Mouse (Mus musculus) olfactory bulb, adult 2 months (tissue): Measurements from ENCODE around the gene G6pc.

Source experiments
- CTCF ChIP-seq: fragments of 200-500 bp; IDR thresholded peaks from 2 replicates; pipeline ENCODE4 v1.5.1; 2012; ENCODE audit warnings: low read depth, mild to moderate bottlenecking, low read length, moderate library complexity; ENCODE audit not compliant: insufficient read depth
- POLR2A ChIP-seq: fragments of 200-500 bp; IDR thresholded peaks from 2 replicates; pipeline ENCODE4 v1.6.1; 2012; ENCODE audit warnings: mild to moderate bottlenecking, low read depth, low read length, moderate library complexity; ENCODE audit not compliant: insufficient read depth

- no peak for TF ChIP-seq POLR2A
- TF ChIP-seq CTCF = no peak
Observed at GRCm38 (mm10) chr11:101353436-101353835, 13.9 kb upstream of the G6pc start.
